Comparison of ENCODE assay signal across 8 mouse cellular contexts in genomic region chr11:119083724-119084445, GRCm38 (mm10). TPM values are rescaled to one million over a fixed set of nuclear protein-coding genes. Genes with fewer than 3 reads are reported as not detected.
DNase-seq lines count a peak whose midpoint lies in the region; ATAC-seq and TF ChIP-seq lines count a peak whose summit lies in the region.

No protein-coding gene starts in this region.

- H3K4me3 ChIP-seq in MEL (ENCODE audit: control insufficient read depth in 1 of 2, insufficient read depth in 1 of 2, low read depth in 2 of 2, low read length in 2 of 2) = peak overlapping the region in 1 of 2 experiments; percentile 95; a peak in 2 of 4 replicates
- H3K4me3 ChIP-seq in heart, embryonic 15.5 days = peak overlapping the region; percentile 83
- H3K4me3 ChIP-seq in kidney, embryonic 16.5 days (ENCODE audit: low read length) = peak overlapping the region; percentile 82
- H3K4me3 ChIP-seq in neural tube, embryonic 12.5 days = peak overlapping the region; percentile 79

- no peak for TF ChIP-seq CTCF in MEL (IDR thresholded peaks at IDR 0.05 in 2 of 3, conservative IDR thresholded peaks at IDR 0.05 in 1 of 3; ENCODE audit: control insufficient read depth in 1 of 3, insufficient read depth in 1 of 3, low read depth in 2 of 3, low read length in 3 of 3, poor library complexity in 1 of 3, severe bottlenecking in 1 of 3)

- no peak for TF ChIP-seq POLR2A in MEL (IDR thresholded peaks at IDR 0.05; ENCODE audit: control insufficient read depth in 1 of 2, insufficient read depth in 1 of 2, low read depth in 1 of 2, low read length in 2 of 2, poor library complexity in 1 of 2)

- ATAC-seq in common myeloid progenitor, adult 5-6 weeks (replicated peaks; ENCODE audit: low read depth, poor library complexity, severe bottlenecking) = peak; percentile 29
- no peak for ATAC-seq in heart, embryonic 15.5 days (replicated peaks; ENCODE audit: insufficient number of reproducible peaks, insufficient read depth, low FRiP score, low read depth)
- ATAC-seq in kidney, embryonic 16.5 days (ENCODE audit: low FRiP score, low TSS enrichment) = no peak
- ATAC-seq in neural tube, embryonic 12.5 days (ENCODE audit: low FRiP score, low read depth) = no peak

- DNase-seq in 416B (ENCODE audit: low read depth) = peak; percentile 92
- no peak for DNase-seq in MEL (ENCODE audit: low read depth, low spot score)
- peak; percentile 80 to 88 for DNase-seq in lung, adult 18-20 months
- DNase-seq in urinary bladder, postnatal 36 days (ENCODE audit: low spot score in 2 of 2) = peak; percentile 65 to 74

- TF ChIP-seq RAD21 in MEL (IDR thresholded peaks at IDR 0.05; ENCODE audit: low read depth, low read length) = no peak

- peaks cover 3 to 7% of the 10 kb centered on the region in 2 experiments; a peak in 3 of 4 replicates for H3K36me3 ChIP-seq in MEL (ENCODE audit: control insufficient read depth in 1 of 2, insufficient read depth in 2 of 2, low read length in 2 of 2)
- peaks cover 22% of the 10 kb centered on the region for H3K36me3 ChIP-seq in heart, embryonic 15.5 days
- H3K36me3 ChIP-seq in kidney, embryonic 16.5 days (ENCODE audit: insufficient read depth, low read length) = peaks cover 20% of the 10 kb centered on the region
- H3K36me3 ChIP-seq in neural tube, embryonic 12.5 days = peaks cover 11% of the 10 kb centered on the region

- H3K4me1 ChIP-seq in MEL (ENCODE audit: control insufficient read depth in 1 of 2, insufficient read depth in 2 of 2, low read length in 2 of 2) = peaks cover 0 to 14% of the 10 kb centered on the region in 2 experiments; a peak in 1 of 4 replicates
- peaks cover 79% of the 10 kb centered on the region for H3K4me1 ChIP-seq in heart, embryonic 15.5 days (replicated peaks)
- peaks cover 77% of the 10 kb centered on the region for H3K4me1 ChIP-seq in kidney, embryonic 16.5 days (ENCODE audit: insufficient read depth, low read length)
- H3K4me1 ChIP-seq in neural tube, embryonic 12.5 days = peaks cover 64% of the 10 kb centered on the region

- H3K4me2 ChIP-seq in heart, embryonic 15.5 days = peak overlapping the region; percentile 90
- H3K4me2 ChIP-seq in kidney, embryonic 16.5 days (replicated peaks; ENCODE audit: low read depth, low read length) = peak overlapping the region; percentile 89
- H3K4me2 ChIP-seq in neural tube, embryonic 12.5 days (replicated peaks) = peak overlapping the region; percentile 70

- no peaks in the 10 kb centered on the region for H3K27me3 ChIP-seq in MEL (ENCODE audit: control insufficient read depth in 1 of 2, insufficient read depth in 2 of 2, low read length in 2 of 2)
- H3K27me3 ChIP-seq in heart, embryonic 15.5 days = peaks cover 23% of the 10 kb centered on the region
- peaks cover 50% of the 10 kb centered on the region for H3K27me3 ChIP-seq in kidney, embryonic 16.5 days (ENCODE audit: insufficient read depth, low read length)
- H3K27me3 ChIP-seq in neural tube, embryonic 12.5 days (replicated peaks) = peaks cover 80% of the 10 kb centered on the region

- H3K9me3 ChIP-seq in MEL (replicated peaks; ENCODE audit: insufficient read depth, low read length) = no peaks in the 10 kb centered on the region
- no peaks in the 10 kb centered on the region for H3K9me3 ChIP-seq in heart, embryonic 15.5 days (replicated peaks)
- no peaks in the 10 kb centered on the region for H3K9me3 ChIP-seq in kidney, embryonic 16.5 days (ENCODE audit: low read length)
- no peaks in the 10 kb centered on the region for H3K9me3 ChIP-seq in neural tube, embryonic 12.5 days

- no peak overlapping the region for H3K27ac ChIP-seq in MEL (ENCODE audit: control insufficient read depth, low read depth, low read length)
- peak overlapping the region; percentile 99 for H3K27ac ChIP-seq in heart, embryonic 15.5 days
- H3K27ac ChIP-seq in kidney, embryonic 16.5 days (ENCODE audit: low read length) = peak overlapping the region; percentile 99; the same call in 1 of the 2 replicates
- no peak overlapping the region for H3K27ac ChIP-seq in neural tube, embryonic 12.5 days

- peak overlapping the region; percentile 95 for H3K9ac ChIP-seq in MEL (ENCODE audit: control insufficient read depth, low read depth, low read length, poor library complexity, severe bottlenecking)
- peak overlapping the region; percentile 95 for H3K9ac ChIP-seq in heart, embryonic 15.5 days
- H3K9ac ChIP-seq in kidney, embryonic 16.5 days (replicated peaks; ENCODE audit: low read length) = peak overlapping the region; percentile 88
- H3K9ac ChIP-seq in neural tube, embryonic 12.5 days = peak overlapping the region; percentile 96

- no peak for TF ChIP-seq EP300 in MEL (IDR thresholded peaks at IDR 0.05; ENCODE audit: low read depth in 1 of 2, low read length in 2 of 2)

- WGBS in heart, embryonic 15.5 days = 13% methylated on average over 28 of the region's 28 CpGs
- 5% methylated on average over 28 of the region's 28 CpGs for WGBS in kidney, embryonic 16.5 days
- 3% methylated on average over 28 of the region's 28 CpGs for WGBS in neural tube, embryonic 12.5 days

- H3K79me2 ChIP-seq in MEL (ENCODE audit: control insufficient read depth, insufficient read depth, low read length, poor library complexity) = peaks cover 23% of the 10 kb centered on the region

TF ChIP-seq in MEL, 35 proteins besides CTCF, POLR2A, EP300 and RAD21:
- TF ChIP-seq SMC3 (IDR thresholded peaks at IDR 0.05; ENCODE audit: low read depth, low read length) = no peak
- TF ChIP-seq KAT2A (conservative IDR thresholded peaks at IDR 0.05; ENCODE audit: low read depth, low read length) = no peak
- no peak for TF ChIP-seq POLR2AphosphoS5 (IDR thresholded peaks at IDR 0.05; ENCODE audit: borderline replicate concordance, low read depth, low read length)
- no peak for TF ChIP-seq POLR2AphosphoS2 (IDR thresholded peaks at IDR 0.05; ENCODE audit: low read length)
- no peak for TF ChIP-seq CHD2 (IDR thresholded peaks at IDR 0.05; ENCODE audit: low read length)
- no peak for TF ChIP-seq MEF2A (IDR thresholded peaks at IDR 0.05; ENCODE audit: extremely low read depth, insufficient replicate concordance, low read depth, low read length, poor library complexity, severe bottlenecking)
- no peak for TF ChIP-seq NRF1 (IDR thresholded peaks at IDR 0.05; ENCODE audit: insufficient read depth, low read depth, low read length, poor library complexity, severe bottlenecking)
- TF ChIP-seq E2F4 (IDR thresholded peaks at IDR 0.05; ENCODE audit: borderline replicate concordance, low read depth, low read length) = no peak
- no peak for TF ChIP-seq TBP (IDR thresholded peaks at IDR 0.05; ENCODE audit: low read depth, low read length)

RNA-seq across cellular contexts. Expression of gene Cbx4, which starts 2.1 kb away (rescaled TPM):
- total RNA-seq in MEL (2012; rRNA removed) = 8.0 and 8.1 TPM in 2 replicates
- polyA plus RNA-seq in MEL (2012; ENCODE audit: insufficient read depth in 1 of 2, insufficient read length in 2 of 2, low read depth in 1 of 2, low replicate concordance in 2 of 2, missing spikeins in 1 of 2) = 10 to 100 TPM in 1 of 2 experiments, not detected in 1; 22.6 TPM
- total RNA-seq in common myeloid progenitor, adult 5-6 weeks (2017) = 11.3 and 24.6 TPM in 2 replicates
- polyA plus RNA-seq in heart, embryonic 15.5 days (2015; fragmentation: Nextera tagmentation; extraction: Ambion mirVana) = 9.3 and 11.6 TPM in 2 replicates
- 9.9 and 10.9 TPM in 2 replicates for polyA plus RNA-seq in kidney, embryonic 16.5 days (2015; fragmentation: Nextera tagmentation; extraction: Ambion mirVana)
- 12.5 and 12.7 TPM in 2 replicates for polyA plus RNA-seq in neural tube, embryonic 12.5 days (2016; fragmentation: Nextera tagmentation; extraction: Ambion mirVana)

RNA-seq across cellular contexts. Expression of gene Cbx8, which starts 43.1 kb away (rescaled TPM):
- 5.3 and 5.7 TPM in 2 replicates for total RNA-seq in MEL (2012; rRNA removed)
- polyA plus RNA-seq in MEL (2012; ENCODE audit: insufficient read depth in 1 of 2, insufficient read length in 2 of 2, low read depth in 1 of 2, low replicate concordance in 2 of 2, missing spikeins in 1 of 2) = 10 to 100 TPM in 1 of 2 experiments, not detected in 1; 11.3 TPM
- total RNA-seq in common myeloid progenitor, adult 5-6 weeks (2017) = 1.4 and 2.5 TPM in 2 replicates
- polyA plus RNA-seq in heart, embryonic 15.5 days (2015; fragmentation: Nextera tagmentation; extraction: Ambion mirVana) = 7.5 and 9.5 TPM in 2 replicates
- 8.2 and 8.5 TPM in 2 replicates for polyA plus RNA-seq in kidney, embryonic 16.5 days (2015; fragmentation: Nextera tagmentation; extraction: Ambion mirVana)
- polyA plus RNA-seq in neural tube, embryonic 12.5 days (2016; fragmentation: Nextera tagmentation; extraction: Ambion mirVana) = 8.6 and 9.9 TPM in 2 replicates

Comparison
In these comparisons a context has a peak if more than half of its experiments do, and no peak if none do; other contexts are left out.
1. H3K27ac ChIP-seq: peak in heart, embryonic 15.5 days (single experiment) and kidney, embryonic 16.5 days (single experiment); none in MEL (single experiment) and neural tube, embryonic 12.5 days (single experiment).
2. Peak in every context shown above with its lines, with median percentiles within 50 percentile points of each other: H3K9ac ChIP-seq and H3K4me2 ChIP-seq.